Mouse (Mus musculus): ENCODE measurements around the gene Bud13. TPM values are rescaled to one million over a fixed set of nuclear protein-coding genes. Genes with fewer than 3 reads are reported as not detected.
A peak's percentile ranks its signal among the peaks of the same experiment; 100 is the strongest.

Gene Bud13
- polyA plus RNA-seq (2015; fragmentation: Nextera tagmentation; extraction: Ambion mirVana): 19.5 and 19.6 TPM in 2 replicates

DNA sequence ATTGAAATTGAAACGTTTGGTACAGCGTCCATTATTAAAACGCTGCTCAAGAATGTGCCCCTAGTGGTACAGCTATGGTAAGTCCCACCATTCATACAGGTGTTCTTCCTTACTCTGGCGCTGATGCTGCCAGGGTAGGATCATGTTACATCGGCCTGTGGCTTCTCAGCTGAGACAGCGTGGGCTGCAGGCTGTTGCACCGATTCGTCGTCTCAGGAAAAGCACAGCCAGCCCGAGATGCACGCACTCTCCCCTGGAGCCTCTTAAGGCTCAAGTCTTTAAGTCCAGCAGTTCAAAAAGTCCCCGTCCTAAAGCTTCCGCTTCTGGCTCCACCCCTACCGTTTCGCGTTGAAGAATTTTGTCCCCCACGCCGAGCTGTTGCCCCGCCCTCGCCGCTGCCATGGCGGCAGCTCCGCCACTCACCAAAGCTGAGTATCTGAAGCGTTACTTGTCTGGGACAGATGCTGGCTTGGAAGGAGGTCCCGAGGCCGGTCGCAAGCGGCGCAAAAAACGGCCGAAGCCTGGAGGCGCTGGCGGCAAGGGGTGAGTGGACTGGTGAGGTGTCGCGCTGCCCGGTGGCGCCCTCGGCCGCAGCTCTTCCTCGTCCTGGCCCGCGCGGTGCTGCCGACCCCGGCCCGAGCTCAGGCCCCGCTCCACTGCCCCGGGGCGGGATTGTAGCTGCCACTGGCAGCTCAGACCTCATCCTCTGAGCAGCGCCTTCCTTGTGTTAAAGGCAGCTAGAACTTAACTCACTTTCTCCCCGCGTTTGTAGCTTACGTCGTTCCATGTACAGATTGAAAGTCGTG lies at the start of gene Bud13:
Bud13 (plus strand) TSS at position 378 of the 806 bp plus-strand sequence.
- DNase-seq (ENCODE audit: low spot score): peak; percentile 92

DNA sequence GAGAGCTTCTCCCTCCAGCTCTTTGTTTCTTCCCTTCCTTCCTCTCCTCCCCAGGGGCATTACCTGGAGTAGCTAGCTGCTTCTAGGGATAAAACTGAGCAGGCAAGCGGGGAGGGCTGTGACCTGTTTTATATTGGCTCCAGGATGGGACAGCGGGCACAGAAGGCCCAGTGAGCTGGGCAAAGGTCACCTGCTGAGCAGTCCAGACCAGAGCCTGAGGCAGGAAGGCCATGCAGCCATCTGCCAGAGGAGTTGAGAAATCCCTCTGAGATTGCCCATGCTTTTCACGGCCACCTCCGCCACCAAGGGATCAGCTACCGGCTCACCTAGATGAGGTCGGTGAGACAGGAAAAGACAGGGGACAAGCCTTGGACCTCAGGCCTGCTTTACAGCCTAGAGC lies 47.6 kb upstream of the Bud13 start:
- no peak for DNase-seq (ENCODE audit: low spot score)

DNA sequence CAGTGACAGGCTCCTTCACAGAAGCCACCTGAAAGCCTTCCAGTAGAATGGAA lies 47.4 kb upstream of the Bud13 start, which contains the start of gene Apoc3:
Apoc3 (minus strand) TSS at position 41 of the 53 bp plus-strand sequence.
- DNase-seq (ENCODE audit: low spot score): no peak

DNA sequence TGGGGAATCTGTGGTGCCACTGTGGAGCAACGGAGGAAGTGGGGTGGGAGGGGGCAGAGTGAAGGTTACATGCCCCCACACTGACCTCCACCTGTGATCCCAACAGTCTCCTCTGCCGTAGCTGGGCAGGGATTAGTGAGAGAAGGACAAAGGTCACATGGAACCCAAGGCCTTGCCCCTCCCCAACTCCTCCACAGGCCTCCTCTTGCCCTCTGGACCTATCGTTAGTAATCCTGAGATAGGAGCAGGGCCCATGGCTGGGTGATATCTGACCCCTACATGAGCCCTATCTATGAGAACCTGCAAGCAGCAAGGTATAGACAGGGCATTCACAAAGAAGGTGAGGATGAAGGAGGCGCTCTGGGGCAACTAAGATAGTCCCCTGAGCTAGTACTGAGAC lies 47.2 kb upstream of the Bud13 start:
- DNase-seq (ENCODE audit: low spot score): no peak

DNA sequence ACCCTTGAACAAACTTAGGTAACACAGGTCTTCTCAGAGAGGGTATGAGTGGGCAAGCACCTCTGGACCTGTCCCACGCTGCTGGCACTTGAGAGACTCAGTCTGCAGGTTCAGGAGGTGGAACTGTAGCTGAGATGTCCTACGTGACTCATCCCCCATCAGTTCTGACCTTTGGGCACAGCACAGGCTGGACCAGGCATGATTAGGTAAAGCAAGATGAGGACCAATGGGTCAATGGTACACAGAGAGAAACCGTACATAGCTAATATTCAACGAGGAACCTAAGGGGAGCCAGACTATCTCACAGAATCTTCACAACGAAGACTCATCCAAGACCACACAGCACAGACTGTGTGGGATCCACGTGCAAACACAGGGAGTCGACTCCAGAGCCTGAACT lies 44.0 kb upstream of the Bud13 start:
- no peak for DNase-seq (ENCODE audit: low spot score)

DNA sequence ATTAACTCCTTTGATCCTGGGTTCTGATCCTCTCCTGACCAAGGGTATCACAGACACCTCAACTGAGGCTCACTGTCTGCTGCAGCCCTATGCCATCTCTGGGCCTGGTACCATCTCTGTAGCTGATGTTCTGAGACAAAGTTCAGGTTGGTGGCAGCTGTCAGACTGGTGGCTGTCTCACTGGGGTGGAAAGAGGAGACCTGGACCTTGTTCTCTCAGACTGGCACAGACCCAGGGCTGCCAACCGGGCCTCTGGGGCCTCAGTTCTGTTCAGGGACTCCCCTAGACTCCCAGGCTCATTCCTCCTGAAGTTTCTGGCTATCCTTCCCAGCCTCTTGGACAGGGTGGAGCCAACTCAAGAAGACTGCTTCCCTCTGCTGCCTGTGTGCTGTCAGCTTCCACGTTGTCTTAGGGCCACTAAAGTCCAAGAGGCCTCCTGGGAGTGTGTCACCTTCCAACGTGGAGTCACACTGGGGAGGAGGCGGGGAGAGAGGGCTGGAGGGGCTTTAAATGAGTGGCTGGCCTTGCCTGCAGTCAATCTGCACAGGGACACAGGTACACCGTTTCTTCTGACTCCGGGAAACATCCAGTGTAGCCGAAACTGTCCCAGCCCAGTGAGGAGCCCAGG lies 42.2 kb upstream of the Bud13 start, which contains the start of gene Apoa4:
Apoa4 (plus strand) TSS at position 171 of the 628 bp plus-strand sequence.
- no peak for DNase-seq (ENCODE audit: low spot score)

DNA sequence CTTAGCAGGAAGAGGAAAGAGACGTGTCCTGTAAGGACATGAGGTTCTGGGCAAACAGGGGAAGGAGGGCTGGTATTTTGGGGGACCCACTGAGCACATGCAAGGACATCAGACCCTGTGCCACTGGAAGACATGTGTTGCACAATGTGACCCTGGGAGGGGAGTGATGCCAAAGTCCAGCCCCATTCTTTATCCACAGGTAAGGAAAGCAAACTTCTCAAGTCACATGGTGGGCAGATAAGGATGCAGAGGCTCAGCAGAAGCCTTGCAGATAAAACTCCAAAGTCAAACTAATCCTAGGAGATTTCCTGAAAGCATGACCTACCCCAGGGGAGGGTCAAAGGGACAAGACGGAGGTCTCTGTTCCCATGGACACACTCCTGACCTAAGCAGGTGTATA lies 41.0 kb upstream of the Bud13 start:
- DNase-seq (ENCODE audit: low spot score): no peak

DNA sequence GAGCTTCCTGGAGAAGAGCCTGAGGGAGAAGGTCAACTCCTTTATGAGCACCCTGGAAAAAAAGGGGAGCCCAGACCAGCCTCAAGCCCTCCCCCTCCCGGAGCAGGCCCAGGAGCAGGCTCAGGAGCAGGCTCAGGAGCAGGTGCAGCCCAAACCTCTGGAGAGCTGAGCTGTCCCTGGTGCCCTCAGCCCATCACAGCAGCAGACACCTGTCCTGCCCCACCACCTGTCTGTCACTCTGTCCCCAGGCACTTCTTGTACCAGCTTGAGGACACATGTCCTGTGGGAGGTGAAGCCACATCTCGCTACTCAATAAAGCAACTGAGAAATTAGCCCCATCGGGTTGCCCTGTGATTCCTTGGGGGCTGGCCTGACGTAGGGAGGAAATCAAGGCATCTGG lies 39.7 kb upstream of the Bud13 start:
- DNase-seq (ENCODE audit: low spot score): no peak

DNA sequence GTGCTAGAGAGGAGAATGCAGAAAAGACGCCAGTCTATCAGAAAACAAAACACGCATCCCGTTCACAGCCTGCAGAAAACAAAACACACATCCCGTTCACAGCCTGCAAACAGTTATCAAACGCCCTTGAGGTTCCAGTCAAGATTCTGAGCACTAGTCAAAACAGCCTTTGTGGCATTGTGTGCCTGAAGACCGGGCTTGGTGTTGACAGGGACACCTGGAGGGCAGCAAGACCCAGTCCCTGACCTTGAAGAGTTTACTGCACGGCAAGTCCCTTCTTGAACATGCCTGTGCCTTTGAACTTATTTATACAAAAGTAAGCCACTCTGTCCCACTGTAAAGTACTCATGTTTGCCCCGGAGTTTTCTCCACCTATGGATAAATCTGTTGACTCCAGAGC lies 39.2 kb upstream of the Bud13 start:
- DNase-seq (ENCODE audit: low spot score): no peak

DNA sequence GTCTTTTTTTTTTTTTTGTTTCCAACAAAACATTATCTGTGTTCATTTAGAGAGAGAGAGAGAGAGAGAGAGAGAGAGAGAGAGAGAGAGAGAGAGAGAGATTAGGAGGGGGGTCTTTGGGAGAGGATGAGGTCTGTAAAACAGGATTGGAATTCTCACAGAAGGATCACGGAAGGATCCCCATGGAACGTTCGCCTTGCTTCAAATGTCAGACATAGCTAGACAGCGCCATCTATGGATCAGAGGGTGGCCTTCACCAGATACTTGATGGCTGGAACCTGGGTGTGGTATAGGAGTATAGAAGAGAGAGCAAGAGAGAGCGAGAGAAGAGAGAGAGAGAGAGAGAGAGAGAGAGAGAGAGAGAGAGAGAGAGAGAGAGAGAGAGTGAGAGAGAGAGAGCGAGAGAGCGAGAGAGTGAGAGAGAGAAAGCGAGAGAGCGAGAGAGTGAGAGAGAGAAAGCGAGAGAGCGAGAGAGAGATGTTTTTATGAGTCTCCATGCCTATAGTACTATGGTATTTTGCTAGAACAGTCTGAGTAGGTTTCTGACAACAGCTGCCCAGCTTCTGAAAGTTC lies 36.0 kb upstream of the Bud13 start:
- DNase-seq (ENCODE audit: low spot score): peak; percentile 62

DNA sequence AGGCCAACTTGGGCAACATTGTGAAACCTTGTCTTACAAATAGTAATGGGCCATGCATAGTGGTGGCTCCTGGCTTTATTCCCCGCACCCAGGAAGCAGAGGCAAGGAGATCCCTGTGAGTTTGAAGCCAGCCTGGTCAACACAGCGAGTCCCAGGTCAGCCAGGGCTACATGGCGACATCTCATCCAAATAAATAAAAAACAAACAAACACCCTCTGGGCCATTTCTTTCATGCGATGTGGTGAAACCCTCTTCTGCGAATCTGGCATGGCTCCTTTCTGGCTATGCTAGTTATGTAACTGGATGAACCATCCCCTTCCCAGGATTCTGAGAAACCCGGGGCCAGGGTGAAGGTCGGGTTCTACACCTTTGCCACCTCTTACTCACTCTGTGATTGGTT lies 26.6 kb upstream of the Bud13 start:
- no peak for DNase-seq (ENCODE audit: low spot score)

DNA sequence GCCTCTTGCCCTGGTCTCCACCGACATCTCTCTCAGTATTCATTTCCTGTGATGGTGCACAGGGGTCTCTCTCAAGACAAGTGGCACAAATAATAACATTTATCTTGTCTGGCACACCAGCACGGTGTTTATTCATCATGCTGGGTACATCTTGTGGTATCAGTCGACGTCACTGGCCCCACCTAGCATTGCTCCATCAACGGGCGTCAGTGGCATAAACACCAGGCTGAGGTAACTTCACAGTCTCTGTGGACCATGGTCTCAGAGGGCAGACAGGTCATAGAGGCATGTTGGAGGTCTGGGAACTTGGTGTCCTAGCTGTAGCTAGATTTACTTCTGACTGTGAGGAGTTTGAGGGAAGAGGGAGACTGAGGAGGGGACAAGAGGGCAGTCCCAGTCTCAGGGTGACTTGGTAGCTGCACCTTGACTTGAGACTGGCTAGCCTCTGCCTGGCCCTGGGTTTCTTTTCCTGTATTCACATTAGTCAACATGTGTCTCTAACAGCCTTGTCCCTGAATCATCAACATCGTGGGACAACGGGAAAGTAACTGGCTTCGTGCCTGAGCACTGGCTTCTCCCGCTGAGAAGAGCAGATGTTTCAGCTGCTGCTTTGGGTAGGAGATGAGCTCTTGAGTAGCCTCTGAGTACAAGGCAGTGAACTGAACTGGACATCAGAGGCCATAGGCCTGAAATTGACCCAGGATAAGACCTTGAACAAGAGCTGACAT lies 26.0 kb upstream of the Bud13 start:
- no peak for DNase-seq (ENCODE audit: low spot score)

DNA sequence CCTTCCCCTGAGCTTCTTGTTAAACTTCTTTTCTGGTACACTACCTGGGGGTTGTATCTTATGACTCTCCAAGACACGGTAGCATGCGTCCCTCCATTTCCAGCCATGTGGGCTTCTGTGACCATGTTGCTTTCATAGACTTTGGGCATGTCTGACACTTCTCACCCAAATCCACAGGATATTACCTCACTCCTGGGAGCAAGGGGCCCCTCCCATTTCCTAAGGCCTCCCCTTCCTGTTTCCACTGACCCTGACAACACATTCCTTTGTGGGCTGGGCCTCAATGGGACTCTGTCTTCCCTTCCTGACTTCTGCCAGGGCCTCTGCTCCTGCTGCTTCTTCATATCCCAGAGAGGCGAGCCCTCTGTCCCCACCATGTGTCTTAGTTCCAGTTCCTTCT lies 25.3 kb upstream of the Bud13 start:
- DNase-seq (ENCODE audit: low spot score): no peak

DNA sequence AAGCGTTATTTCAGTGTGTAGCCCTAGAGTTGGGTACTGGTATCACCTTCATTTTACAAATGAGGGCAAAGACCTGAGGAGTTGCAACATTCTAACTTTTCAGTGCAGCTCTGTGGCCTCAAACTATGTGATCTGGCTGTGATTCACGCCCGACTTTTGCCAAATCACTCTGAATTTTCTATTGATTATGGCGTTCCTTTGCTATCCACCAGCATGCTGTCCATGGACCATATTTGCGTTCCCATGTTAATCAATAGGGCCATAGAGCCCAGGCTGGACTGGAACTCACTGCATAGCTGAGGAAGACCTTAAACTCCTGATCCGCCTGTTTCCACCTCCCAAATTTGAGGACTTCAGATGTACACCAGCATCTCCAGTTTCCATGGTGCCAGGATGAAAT lies 23.7 kb upstream of the Bud13 start:
- DNase-seq (ENCODE audit: low spot score): no peak

DNA sequence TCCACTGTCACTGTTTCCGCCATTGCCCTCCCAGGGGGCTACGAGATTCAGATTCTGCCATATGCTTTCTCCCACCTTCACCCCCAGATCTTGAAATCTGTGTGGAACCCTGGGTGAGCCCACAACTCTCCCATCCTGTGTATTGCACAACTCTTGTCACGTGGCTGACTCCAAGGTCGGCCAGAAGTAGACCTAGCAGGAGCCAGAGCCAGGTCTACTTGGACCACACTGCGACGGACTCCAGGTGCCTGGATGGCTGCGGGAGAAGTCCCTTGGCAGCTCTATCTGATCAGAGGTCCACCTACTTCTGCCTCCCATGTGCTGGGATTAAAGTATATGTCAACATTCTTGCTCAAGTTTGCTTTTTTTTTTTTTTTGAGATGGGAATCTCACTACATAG lies 21.7 kb upstream of the Bud13 start:
- DNase-seq (ENCODE audit: low spot score): no peak

DNA sequence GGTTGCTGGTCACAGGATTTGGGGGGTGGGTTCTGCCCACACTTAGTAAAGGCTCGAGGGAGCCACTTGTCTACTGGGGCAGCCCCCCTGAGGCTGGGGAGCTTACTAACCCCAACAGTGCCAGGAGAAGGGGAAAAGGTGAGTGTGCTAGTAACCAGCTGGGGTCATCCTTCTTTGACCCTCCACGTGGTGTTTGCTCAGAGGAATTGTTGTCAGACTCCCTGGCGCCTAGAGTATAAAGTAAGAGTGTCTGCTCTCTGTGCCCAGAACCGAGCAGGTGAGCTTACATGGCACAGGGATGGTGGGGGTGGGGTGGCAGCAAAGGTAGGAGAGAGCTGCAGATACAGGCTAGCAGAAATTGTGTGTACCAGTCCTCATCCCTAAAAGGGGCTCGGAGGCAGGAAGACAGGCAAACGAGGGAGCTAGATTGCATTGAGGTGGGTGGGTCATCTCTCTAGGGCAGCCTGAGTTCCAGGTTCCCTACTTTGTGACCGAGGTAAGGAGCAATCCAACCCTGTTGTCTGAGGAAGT lies 14.4 kb upstream of the Bud13 start, which contains the start of gene Apoa5:
Apoa5 (plus strand) TSS at position 291 of the 531 bp plus-strand sequence.
- DNase-seq (ENCODE audit: low spot score): no peak

DNA sequence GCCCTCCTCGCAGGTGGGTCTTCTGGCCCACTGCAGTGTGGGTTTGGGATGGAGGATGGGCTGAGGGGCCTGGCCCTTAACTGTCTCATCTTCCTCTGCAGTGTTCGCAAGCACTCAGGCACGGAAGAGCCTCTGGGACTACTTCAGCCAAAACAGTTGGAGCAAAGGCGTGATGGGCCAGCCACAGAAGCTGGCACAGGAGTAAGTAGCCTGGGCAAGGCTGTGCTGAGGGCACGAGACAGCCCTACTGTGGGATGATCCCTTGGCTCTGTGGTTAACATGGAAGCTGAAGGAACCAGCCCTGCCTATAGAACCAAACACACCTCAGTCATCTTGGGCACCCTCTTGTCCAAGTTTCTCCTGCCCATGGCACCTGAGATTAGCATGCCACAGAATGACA lies 13.7 kb upstream of the Bud13 start:
- DNase-seq (ENCODE audit: low spot score): no peak

DNA sequence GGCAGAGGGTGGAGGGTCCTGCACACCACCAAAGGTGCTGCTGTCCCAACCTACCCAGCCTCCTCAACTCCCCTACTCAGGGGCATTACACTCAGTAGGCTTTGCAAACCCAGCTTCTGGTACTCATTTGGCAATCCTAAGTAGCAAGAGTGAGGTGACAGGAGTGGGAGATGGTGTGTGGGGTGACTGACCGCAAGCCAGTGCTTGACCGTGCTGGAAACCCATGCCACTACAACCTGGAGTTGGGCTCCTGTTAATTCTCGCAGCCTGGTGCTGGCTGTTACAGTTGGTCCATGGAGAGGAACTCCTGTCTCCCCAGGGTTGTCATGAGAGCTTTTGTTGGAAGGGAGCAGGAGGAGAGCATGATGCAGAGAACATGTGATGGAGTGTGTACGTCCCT lies 12.0 kb upstream of the Bud13 start:
- DNase-seq (ENCODE audit: low spot score): no peak

DNA sequence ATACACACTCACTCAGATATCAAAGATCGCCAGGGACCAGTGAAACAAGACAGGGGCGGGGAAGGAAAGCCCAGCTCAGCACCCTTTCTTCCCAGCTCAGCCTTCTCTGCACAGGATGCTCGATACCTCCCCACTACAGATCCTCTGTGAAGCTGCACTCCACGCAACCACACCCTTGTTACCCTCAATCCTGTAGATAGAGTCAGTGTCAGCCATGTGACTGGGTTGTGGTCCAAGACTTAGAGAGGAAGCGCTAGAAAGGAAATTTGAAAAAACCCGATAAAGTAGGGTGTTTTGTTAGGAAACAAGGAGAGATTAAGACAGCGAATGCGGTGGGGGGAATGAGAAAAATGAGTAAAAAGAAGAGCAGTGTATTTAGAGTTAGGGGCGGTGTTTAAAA lies 10.7 kb upstream of the Bud13 start:
- peak; percentile 18 for DNase-seq (ENCODE audit: low spot score)

DNA sequence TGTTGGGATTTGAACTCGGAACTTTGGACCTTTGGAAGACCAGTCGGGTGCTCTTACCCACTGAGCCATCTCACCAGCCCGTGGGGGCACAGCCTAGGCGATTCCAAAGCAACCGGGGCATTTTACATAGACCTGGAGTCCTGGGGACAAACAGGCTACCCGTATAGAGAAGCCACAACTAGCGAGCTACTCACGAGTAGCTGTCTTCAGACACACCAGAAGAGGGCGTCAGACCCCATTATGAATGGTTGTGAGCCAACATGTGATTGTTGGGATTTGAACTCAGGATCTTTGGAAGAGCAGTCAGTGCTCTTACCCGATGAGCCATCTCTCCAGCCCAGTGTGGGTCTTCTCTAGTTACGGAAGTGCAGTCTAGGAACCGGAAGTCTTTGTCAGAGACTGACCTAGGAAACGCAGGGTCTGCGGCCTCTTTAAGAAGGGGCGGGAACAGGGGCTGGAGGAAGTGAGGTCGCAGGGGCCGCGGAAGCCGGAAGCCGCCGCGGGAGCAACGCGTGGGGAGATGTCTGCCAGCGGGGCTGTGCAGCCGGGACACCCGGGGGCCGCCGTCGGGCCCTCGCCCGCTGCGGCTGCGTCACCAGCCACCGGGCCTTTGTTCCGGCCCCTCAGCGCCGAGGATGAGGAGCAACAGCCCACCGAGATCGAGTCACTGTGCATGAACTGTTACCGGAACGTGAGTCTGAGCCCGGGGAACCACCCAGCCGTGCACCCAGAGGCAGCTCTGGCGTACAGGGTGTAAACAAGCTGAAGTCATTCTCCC lies 9.9 kb upstream of the Bud13 start, which contains the start of gene Zpr1:
Zpr1 (plus strand) TSS at position 388 of the 778 bp plus-strand sequence.
- peak; percentile 92 for DNase-seq (ENCODE audit: low spot score)

DNA sequence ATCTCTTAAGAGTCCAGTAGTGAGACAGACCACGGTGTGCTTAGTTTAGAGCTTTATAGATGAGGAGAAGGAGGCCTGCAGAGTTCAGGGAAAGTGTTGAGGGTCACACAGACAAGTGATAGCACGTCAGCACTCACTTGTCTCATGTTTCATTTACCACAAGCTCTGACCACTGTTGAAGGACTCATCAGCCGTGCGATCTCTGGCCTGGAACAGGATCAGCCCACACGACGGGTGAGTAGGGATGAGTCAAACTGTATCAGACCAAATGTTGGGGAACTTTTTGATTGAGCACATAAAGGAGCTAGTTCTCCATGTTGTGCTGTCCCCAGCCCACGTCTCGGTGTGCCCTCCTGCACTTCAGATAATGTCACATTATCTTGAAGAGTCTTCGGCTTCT lies 8.3 kb upstream of the Bud13 start:
- DNase-seq (ENCODE audit: low spot score): no peak
